Mouse (Mus musculus) erythroblast, embryonic 14.5 days (primary cell): ENCODE data around the gene Renbp.

Experiments used
- GATA1 ChIP-seq: IDR thresholded peaks from 2 replicates; pipeline ENCODE4 v1.6.1; 2012; ENCODE audit warnings: low read length, inconsistent platforms, mixed read lengths
- TAL1 ChIP-seq: IDR thresholded peaks from 3 replicates; pipeline ENCODE4 v1.6.1; 2012; ENCODE audit warnings: low read length, inconsistent platforms, mixed read lengths

GRCm38 (mm10) chrX:73891551-73892152 is 39.0 kb downstream of the Renbp start, which contains the start of gene Avpr2:
- TF ChIP-seq GATA1 (no peak), TAL1 (no peak)
